Mouse (Mus musculus) thymus, postnatal 4 days (tissue): ENCODE measurements around the gene Oaz2.

Experiments
- DNase-seq: peaks from one replicate; pipeline ENCODE4 v3.0.0; 2021

Oaz2 gene

GRCm38 (mm10) chr9:65695646-65696045 lies 27.8 kb downstream of the Oaz2 start:
- no peak for DNase-seq

GRCm38 (mm10) chr9:65696337-65696736 lies 28.5 kb downstream of the Oaz2 start:
- DNase-seq: no peak

DNA sequence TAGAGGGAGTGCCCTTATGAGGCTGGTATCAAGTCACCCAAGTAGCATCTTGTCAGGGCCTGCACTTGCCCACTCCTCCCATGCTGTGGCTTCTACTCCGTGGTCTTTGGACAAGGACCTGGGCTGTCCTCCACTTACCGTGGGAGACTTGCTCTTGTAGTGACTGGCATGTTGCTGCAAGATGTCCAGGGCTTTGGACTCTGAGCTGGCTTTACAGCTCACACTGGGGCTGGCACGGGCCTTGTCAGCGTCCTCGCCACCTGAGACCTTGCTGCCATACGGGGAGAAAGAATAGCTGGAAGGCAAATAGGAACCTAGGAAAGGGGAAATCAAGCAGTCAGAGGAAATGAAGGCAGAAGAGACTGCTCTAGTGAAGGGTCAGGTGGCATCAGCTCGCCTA lies 29.6 kb downstream of the Oaz2 start:
- DNase-seq: no peak

GRCm38 (mm10) chr9:65697992-65698391 lies 30.2 kb downstream of the Oaz2 start:
- no peak for DNase-seq

GRCm38 (mm10) chr9:65700504-65700903 lies 32.7 kb downstream of the Oaz2 start:
- no peak for DNase-seq

GRCm38 (mm10) chr9:65702286-65702685 lies 34.5 kb downstream of the Oaz2 start:
- no peak for DNase-seq

DNA sequence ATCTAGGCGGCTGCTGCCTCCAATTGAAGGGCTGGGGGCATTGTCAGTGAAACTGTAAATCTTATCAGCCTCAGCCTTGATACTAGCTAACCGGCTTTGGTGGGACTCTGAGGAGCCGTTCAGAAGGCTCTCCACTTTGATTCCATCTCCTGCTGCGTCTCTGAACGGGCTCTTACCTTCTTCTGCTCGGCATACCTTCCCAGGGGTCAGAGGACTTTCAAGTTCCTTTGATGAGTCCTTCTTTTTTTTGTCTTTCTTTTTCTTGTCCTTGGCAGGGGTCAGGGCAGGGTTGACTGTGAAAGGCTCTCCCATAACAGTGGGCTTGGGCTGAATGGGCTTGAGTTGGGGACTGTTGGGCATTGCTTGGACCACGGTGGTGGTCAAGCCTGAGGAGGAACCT lies 35.4 kb downstream of the Oaz2 start:
- DNase-seq: no peak

GRCm38 (mm10) chr9:65703926-65704595 lies 36.3 kb downstream of the Oaz2 start:
- no peak for DNase-seq

DNA sequence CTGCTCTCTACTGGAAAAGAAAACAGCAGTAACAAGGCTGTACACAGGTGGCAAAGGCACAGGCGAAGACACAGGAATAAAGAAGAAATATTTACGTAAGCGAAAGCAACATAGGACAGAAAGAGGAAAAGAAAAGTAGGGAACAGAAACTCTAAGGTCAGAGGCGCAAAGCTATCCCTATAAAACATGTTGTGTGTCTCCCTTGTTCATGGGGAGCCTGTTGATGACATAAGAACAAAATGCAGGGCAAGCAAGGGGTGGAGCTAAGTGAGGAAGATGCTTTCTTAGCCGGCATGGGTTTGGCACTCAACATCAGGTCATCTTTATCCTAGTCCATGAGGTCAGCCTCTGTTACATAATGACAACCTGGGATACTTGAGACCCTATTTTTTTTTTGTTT lies 50.4 kb downstream of the Oaz2 start:
- DNase-seq: no peak

DNA sequence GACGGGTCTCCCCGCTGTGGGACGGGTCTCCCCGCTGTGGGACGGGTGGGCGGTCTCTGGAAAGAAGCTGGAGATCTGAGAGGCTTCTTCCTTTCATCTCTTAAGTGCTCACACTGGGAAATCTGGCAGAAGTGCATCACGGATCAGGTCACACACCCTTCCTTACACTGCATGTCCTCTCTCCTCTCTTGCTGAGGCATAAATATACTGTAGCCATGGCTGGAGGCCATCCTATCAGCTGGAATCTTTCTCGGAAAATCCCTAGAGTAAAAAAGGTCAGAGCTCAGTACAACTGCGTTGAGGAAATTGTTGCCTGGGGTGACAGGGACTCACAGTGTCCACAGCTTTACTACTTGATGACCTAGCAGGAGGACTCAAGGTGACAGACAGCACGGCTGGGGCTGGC lies 53.4 kb downstream of the Oaz2 start:
- DNase-seq: no peak

DNA sequence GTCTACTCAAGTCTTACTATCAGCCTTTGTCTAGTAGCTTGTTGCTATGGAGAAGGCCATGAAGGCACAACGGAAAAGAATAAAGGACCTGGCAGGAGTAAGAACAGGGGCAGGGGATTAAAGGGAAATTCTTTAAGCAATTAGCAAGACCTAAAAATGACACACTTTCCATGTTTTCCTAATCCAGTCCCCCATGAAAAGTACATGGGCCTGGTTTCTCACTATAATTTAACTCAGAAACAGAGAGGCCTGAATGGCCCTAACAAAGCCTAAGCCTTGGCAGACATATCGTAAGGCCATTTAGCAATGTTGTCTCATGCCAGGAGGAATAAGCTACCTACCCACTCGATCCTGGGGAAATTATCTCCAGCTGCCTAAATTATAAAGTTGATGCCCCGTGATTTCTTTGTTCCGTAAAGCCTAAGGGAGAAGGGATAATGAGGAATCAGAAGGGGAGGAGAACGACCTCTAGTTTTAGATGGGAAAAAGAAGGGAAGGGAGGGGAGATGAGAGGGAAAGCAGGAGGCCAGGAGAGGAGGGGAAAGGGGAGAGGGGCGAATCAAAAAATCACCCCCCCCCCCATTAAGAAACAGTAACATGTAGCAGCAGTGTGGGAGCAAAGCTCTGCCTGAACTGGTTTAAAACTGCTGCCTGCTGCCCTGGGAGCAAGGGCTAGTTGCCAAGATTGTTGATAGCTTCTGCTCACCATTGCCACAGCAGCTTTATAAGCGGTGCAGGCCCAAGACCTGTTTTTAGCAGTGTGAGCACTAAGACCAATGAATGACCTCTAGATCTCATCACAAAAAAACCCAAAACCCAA lies 56.9 kb downstream of the Oaz2 start:
- no peak for DNase-seq

DNA sequence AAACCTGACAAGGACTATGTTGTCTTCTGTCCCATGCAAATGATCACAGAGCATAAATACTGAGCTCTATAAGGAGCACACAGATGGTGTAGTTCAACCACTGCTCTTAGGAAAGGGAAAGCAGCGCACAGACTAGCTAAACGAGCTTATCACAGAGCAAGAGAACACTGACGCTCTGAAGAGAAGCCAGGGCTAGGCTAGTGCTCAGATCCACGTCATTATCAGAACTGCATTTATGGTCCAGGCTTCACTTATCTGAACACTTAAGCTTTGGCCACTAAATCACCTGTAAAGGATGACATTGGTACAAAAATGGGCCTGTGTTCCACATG lies 57.5 kb downstream of the Oaz2 start:
- DNase-seq: no peak

- DNase-seq: no peak
Observed at GRCm38 (mm10) chr9:65726431-65726830, 58.6 kb downstream of the Oaz2 start.

DNA sequence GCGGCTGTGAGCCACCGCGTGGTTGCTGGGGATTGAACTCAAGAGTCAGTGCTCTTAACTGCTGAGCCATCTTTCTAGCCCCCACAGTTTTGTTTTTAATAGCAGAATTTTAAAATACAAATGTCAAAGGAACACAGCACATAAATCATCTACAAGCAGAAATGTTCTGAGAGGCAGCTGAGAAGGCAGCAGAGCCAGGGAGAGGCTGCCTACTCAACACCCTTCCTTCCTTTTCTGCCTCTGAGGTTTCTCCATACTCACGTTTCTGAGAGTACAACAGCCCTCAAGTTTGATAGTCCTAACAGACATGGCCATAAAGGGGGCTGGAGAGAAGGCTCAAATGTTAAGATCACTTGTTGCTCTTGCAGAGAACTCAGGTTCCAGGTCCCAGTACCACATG lies 59.7 kb downstream of the Oaz2 start:
- DNase-seq: no peak

DNA sequence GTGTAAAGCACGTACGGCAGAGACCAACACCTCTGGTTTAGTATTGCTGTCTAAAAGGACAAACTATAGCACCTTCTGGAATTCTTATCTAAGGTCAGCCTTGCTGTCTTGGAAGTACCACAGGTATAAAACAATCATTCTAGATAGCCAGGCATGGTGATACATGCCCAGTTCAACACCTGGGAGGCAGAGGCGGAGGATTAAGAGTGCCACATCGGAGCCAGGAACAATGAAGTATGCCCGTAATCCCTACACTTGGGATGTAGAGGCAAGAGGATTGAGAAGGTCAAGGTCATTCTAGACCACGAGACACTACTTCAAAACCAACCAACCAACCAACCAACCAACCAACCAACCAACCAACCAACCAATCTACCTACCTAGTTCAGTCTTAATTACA lies 60.8 kb downstream of the Oaz2 start:
- no peak for DNase-seq

- DNase-seq: no peak
Observed at GRCm38 (mm10) chr9:65734931-65735330, 67.1 kb downstream of the Oaz2 start.
